Mouse (Mus musculus): ENCODE results near the gene Ndufs7. TPM values are rescaled to one million over a fixed set of nuclear protein-coding genes. Genes with fewer than 3 reads are reported as not detected.
"Not testable (repeated sequence)": the region's sequence is repeated elsewhere in the genome, so short reads cannot be mapped to it uniquely, and the experiment has no call there.

Gene Ndufs7
- total and polyA plus RNA-seq, 2 experiments from 2014 or later, result 162 to 343 TPM

- Histone ChIP-seq H3K9me3 (ENCODE audit: low read length) (no peaks in the 10 kb centered on the region), H3K9ac (no peak overlapping the region), H3K36me3 (ENCODE audit: insufficient read depth) (peaks cover 91% of the 10 kb centered on the region), H3K27ac (ENCODE audit: low read depth, low read length) (no peak overlapping the region), H3K4me2 (ENCODE audit: low read depth) (no peak overlapping the region), H3K4me3 (ENCODE audit: low read depth, low read length) (no peak overlapping the region), H3K27me3 (ENCODE audit: insufficient read depth, low read length) (no peaks in the 10 kb centered on the region), H3K4me1 (ENCODE audit: insufficient read depth) (no peaks in the 10 kb centered on the region)
- WGBS, result 92% methylated on average over 6 of the region's 6 CpGs
- no peak for TF ChIP-seq CTCF (IDR thresholded peaks at IDR 0.05; ENCODE audit: low read depth)
- no peak for DNase-seq
- ATAC-seq, result no peak
Observed at GRCm38 (mm10) chr10:80239791-80240190, 9.1 kb upstream of the Ndufs7 start.

- Histone ChIP-seq H3K9ac (no peak overlapping the region), H3K27ac (ENCODE audit: low read depth, low read length) (no peak overlapping the region), H3K27me3 (ENCODE audit: insufficient read depth, low read length) (no peaks in the 10 kb centered on the region), H3K9me3 (ENCODE audit: low read length) (no peaks in the 10 kb centered on the region), H3K4me1 (ENCODE audit: insufficient read depth) (no peaks in the 10 kb centered on the region), H3K36me3 (ENCODE audit: insufficient read depth) (peaks cover 70% of the 10 kb centered on the region), H3K4me2 (ENCODE audit: low read depth) (no peak overlapping the region), H3K4me3 (ENCODE audit: low read depth, low read length) (no peak overlapping the region)
- no peak for ATAC-seq
- TF ChIP-seq CTCF (IDR thresholded peaks at IDR 0.05; ENCODE audit: low read depth), result no peak
- WGBS, result 46% methylated on average over 9 of the region's 9 CpGs
- no peak for DNase-seq
Observed at GRCm38 (mm10) chr10:80242088-80242487, 6.8 kb upstream of the Ndufs7 start.

- H3K27me3 ChIP-seq (ENCODE audit: insufficient read depth, low read length), result no peaks in the 10 kb centered on the region
- H3K27ac ChIP-seq (ENCODE audit: low read depth, low read length), result no peak overlapping the region
- ATAC-seq (no peak), DNase-seq (no peak)
- no peak overlapping the region for H3K9ac ChIP-seq
- 93% methylated on average over 3 of the region's 3 CpGs for WGBS
- no peak for TF ChIP-seq CTCF (IDR thresholded peaks at IDR 0.05; ENCODE audit: low read depth)
- H3K4me1 ChIP-seq (ENCODE audit: insufficient read depth), result no peaks in the 10 kb centered on the region
- H3K36me3 ChIP-seq (ENCODE audit: insufficient read depth), result peaks cover 65% of the 10 kb centered on the region
- H3K4me2 ChIP-seq (ENCODE audit: low read depth), result no peak overlapping the region
- no peak overlapping the region for H3K4me3 ChIP-seq (ENCODE audit: low read depth, low read length)
- H3K9me3 ChIP-seq (ENCODE audit: low read length), result no peaks in the 10 kb centered on the region
Observed at GRCm38 (mm10) chr10:80242607-80243006, 6.3 kb upstream of the Ndufs7 start.

- DNase-seq (peak; percentile 74), ATAC-seq (0 out of 2 replicates have a peak, but pooled peaks have one; percentile 19)
- H3K4me3 ChIP-seq (ENCODE audit: low read depth, low read length), result no peak overlapping the region
- no peaks in the 10 kb centered on the region for H3K9me3 ChIP-seq (ENCODE audit: low read length)
- H3K27me3 ChIP-seq (ENCODE audit: insufficient read depth, low read length), result no peaks in the 10 kb centered on the region
- H3K27ac ChIP-seq (ENCODE audit: low read depth, low read length), result no peak overlapping the region
- H3K4me1 ChIP-seq (ENCODE audit: insufficient read depth), result 0 out of 2 replicates have a peak, but pooled peaks cover 3% of the 10 kb centered on the region
- H3K36me3 ChIP-seq (ENCODE audit: insufficient read depth), result peaks cover 43% of the 10 kb centered on the region
- TF ChIP-seq CTCF (IDR thresholded peaks at IDR 0.05; ENCODE audit: low read depth), result peak; percentile 56
- no peak overlapping the region for H3K4me2 ChIP-seq (ENCODE audit: low read depth)
- WGBS, result 28% methylated on average over 5 of the region's 5 CpGs
- 0 out of 2 replicates have a peak overlapping the region, but pooled peaks have one; percentile 18 for H3K9ac ChIP-seq
Observed at GRCm38 (mm10) chr10:80244791-80245399, 4.0 kb upstream of the Ndufs7 start.

- ATAC-seq (no peak), DNase-seq (peak; percentile 93)
- no peak overlapping the region for H3K4me3 ChIP-seq (ENCODE audit: low read depth, low read length)
- H3K4me1 ChIP-seq (ENCODE audit: insufficient read depth), result 0 out of 2 replicates have a peak, but pooled peaks cover 10% of the 10 kb centered on the region
- no peak overlapping the region for H3K4me2 ChIP-seq (ENCODE audit: low read depth)
- no peaks in the 10 kb centered on the region for H3K27me3 ChIP-seq (ENCODE audit: insufficient read depth, low read length)
- no peaks in the 10 kb centered on the region for H3K9me3 ChIP-seq (ENCODE audit: low read length)
- 5% methylated on average over 4 of the region's 4 CpGs for WGBS
- peaks cover 36% of the 10 kb centered on the region for H3K36me3 ChIP-seq (ENCODE audit: insufficient read depth)
- H3K27ac ChIP-seq (ENCODE audit: low read depth, low read length), result no peak overlapping the region
- TF ChIP-seq CTCF (IDR thresholded peaks at IDR 0.05; ENCODE audit: low read depth), result peak; percentile 93
- 0 out of 2 replicates have a peak overlapping the region, but pooled peaks have one; percentile 18 for H3K9ac ChIP-seq
Observed at GRCm38 (mm10) chr10:80245600-80245999, 3.3 kb upstream of the Ndufs7 start.

- H3K36me3 ChIP-seq (ENCODE audit: insufficient read depth), result peaks cover 19% of the 10 kb centered on the region
- 35% methylated on average over 6 of the region's 6 CpGs for WGBS
- peak; percentile 64 for TF ChIP-seq CTCF (IDR thresholded peaks at IDR 0.05; ENCODE audit: low read depth)
Observed at GRCm38 (mm10) chr10:80247849-80248248, 1.1 kb upstream of the Ndufs7 start.

GRCm38 (mm10) chr10:80248437-80248836, 484 bp upstream of the Ndufs7 start:
- Histone ChIP-seq H3K4me1 (ENCODE audit: insufficient read depth) (0 out of 2 replicates have a peak, but pooled peaks cover 13% of the 10 kb centered on the region), H3K4me3 (ENCODE audit: low read depth, low read length) (peak overlapping the region; percentile 63), H3K4me2 (ENCODE audit: low read depth) (peak overlapping the region; percentile 94), H3K36me3 (ENCODE audit: insufficient read depth) (peaks cover 18% of the 10 kb centered on the region)
- WGBS, result 50% methylated on average over 3 of the region's 3 CpGs
- H3K27me3 ChIP-seq (ENCODE audit: insufficient read depth, low read length); ATAC-seq; H3K9me3 ChIP-seq (ENCODE audit: low read length); DNase-seq; H3K9ac ChIP-seq; H3K27ac ChIP-seq (ENCODE audit: low read depth, low read length): not testable (repeated sequence)

More at GRCm38 (mm10) chr10:80247849-80248248, 1.1 kb upstream of the Ndufs7 start:
- ATAC-seq (no peak), DNase-seq (peak; percentile 62)
- Histone ChIP-seq H3K27me3 (ENCODE audit: insufficient read depth, low read length) (no peaks in the 10 kb centered on the region), H3K9ac (no peak overlapping the region), H3K27ac (ENCODE audit: low read depth, low read length) (no peak overlapping the region), H3K4me1 (ENCODE audit: insufficient read depth) (0 out of 2 replicates have a peak, but pooled peaks cover 13% of the 10 kb centered on the region), H3K4me3 (ENCODE audit: low read depth, low read length) (no peak overlapping the region), H3K9me3 (ENCODE audit: low read length) (no peaks in the 10 kb centered on the region), H3K4me2 (ENCODE audit: low read depth) (no peak overlapping the region)

Measured in forebrain, postnatal 0 days (tissue).